Mouse (Mus musculus) limb, embryonic 15.5 days (tissue): ENCODE data around the gene Ewsr1. TPM values are rescaled to one million over a fixed set of nuclear protein-coding genes. Genes with fewer than 3 reads are reported as not detected.

Experiments
- ATAC-seq: fragments of 200-750 bp; cut with Nextera tagmentation; 2 replicates; pipeline ENCODE4 v1.8.0; 2017; ENCODE audit warnings: low read depth, moderate TSS enrichment; ENCODE audit not compliant: insufficient number of reproducible peaks, low FRiP score, low TSS enrichment
- H3K27ac ChIP-seq: fragments of 300-500 bp; sonication (generic); 2 replicates; pipeline ENCODE4 v1.5.1; 2015; ENCODE audit warnings: moderate library complexity, mild to moderate bottlenecking, inconsistent platforms
- H3K27me3 ChIP-seq: fragments of 300-500 bp; sonication (generic); 2 replicates; pipeline ENCODE4 v1.6.1; 2015; ENCODE audit warnings: inconsistent platforms
- H3K36me3 ChIP-seq: fragments of 300-500 bp; sonication (generic); 2 replicates; pipeline ENCODE4 v1.6.1; 2015; ENCODE audit warnings: inconsistent platforms
- H3K4me1 ChIP-seq: fragments of 300-500 bp; sonication (generic); 2 replicates; pipeline ENCODE4 v1.6.1; 2015; ENCODE audit warnings: inconsistent platforms
- H3K4me2 ChIP-seq: fragments of 300-500 bp; sonication (generic); 2 replicates; pipeline ENCODE4 v1.6.1; 2015; ENCODE audit warnings: mild to moderate bottlenecking, inconsistent platforms
- H3K4me3 ChIP-seq: fragments of 300-500 bp; sonication (generic); 2 replicates; pipeline ENCODE4 v1.5.1; 2015; ENCODE audit warnings: mild to moderate bottlenecking, inconsistent platforms
- H3K9ac ChIP-seq: fragments of 300-500 bp; sonication (generic); 2 replicates; pipeline ENCODE4 v1.6.1; 2015; ENCODE audit warnings: inconsistent platforms
- H3K9me3 ChIP-seq: fragments of 300-500 bp; sonication (generic); 2 replicates; pipeline ENCODE4 v1.6.1; 2016; ENCODE audit warnings: inconsistent platforms
- WGBS: fragments of 180-500 bp; shearing (Covaris S2); methylation state at CpG from one replicate; pipeline ENCODE4 v1.1.7; 2015; 5-methylcytosine and 5-hydroxymethylcytosine counted together
- polyA plus RNA-seq: library from polyadenylated mRNA; unstranded; fragments of >200 nt; fragmentation: Nextera tagmentation; extraction: Ambion mirVana; gene quantifications from 2 replicates; pipeline ENCODE4 v1.2.1, GENCODE M21; 2015

The Ewsr1 gene
- polyA plus RNA-seq, 1 experiment from 2014 or later = 655 TPM

- Histone ChIP-seq H3K9me3 (no peaks in the 10 kb centered on the region), H3K9ac (no peak overlapping the region), H3K4me3 (no peak overlapping the region), H3K27ac (no peak overlapping the region), H3K4me1 (peaks cover 6% of the 10 kb centered on the region), H3K4me2 (no peak overlapping the region), H3K27me3 (no peaks in the 10 kb centered on the region), H3K36me3 (no peaks in the 10 kb centered on the region)
- ATAC-seq = no peak
- WGBS = 24% methylated on average over 13 of the region's 13 CpGs
Observed at GRCm38 (mm10) chr11:5114931-5115581, 16.0 kb upstream of the Ewsr1 start.

- no peaks in the 10 kb centered on the region for H3K9me3 ChIP-seq
- H3K27ac ChIP-seq = no peak overlapping the region
- 74% methylated on average over 7 of the region's 7 CpGs for WGBS
- H3K4me2 ChIP-seq = no peak overlapping the region
- peaks cover 8% of the 10 kb centered on the region for H3K4me1 ChIP-seq
- ATAC-seq = no peak
- no peak overlapping the region for H3K9ac ChIP-seq
- no peak overlapping the region for H3K4me3 ChIP-seq
- H3K27me3 ChIP-seq = no peaks in the 10 kb centered on the region
- no peaks in the 10 kb centered on the region for H3K36me3 ChIP-seq
Observed at GRCm38 (mm10) chr11:5113645-5114044, 14.6 kb upstream of the Ewsr1 start.

- no peak overlapping the region for H3K9ac ChIP-seq
- H3K9me3 ChIP-seq = no peaks in the 10 kb centered on the region
- H3K4me2 ChIP-seq = no peak overlapping the region
- H3K27me3 ChIP-seq = no peaks in the 10 kb centered on the region
- no peak overlapping the region for H3K4me3 ChIP-seq
- peaks cover 2% of the 10 kb centered on the region; the same call in 1 of the 2 replicates for H3K4me1 ChIP-seq
- peaks cover 16% of the 10 kb centered on the region for H3K36me3 ChIP-seq
- ATAC-seq = no peak
- WGBS = 58% methylated on average over 8 of the region's 8 CpGs
- no peak overlapping the region for H3K27ac ChIP-seq
Observed at GRCm38 (mm10) chr11:5109441-5109840, 10.4 kb upstream of the Ewsr1 start.

- 95% methylated on average over 4 of the region's 4 CpGs for WGBS
- Histone ChIP-seq H3K4me2 (no peak overlapping the region), H3K9ac (no peak overlapping the region), H3K4me3 (no peak overlapping the region), H3K27ac (no peak overlapping the region), H3K4me1 (peaks cover 19% of the 10 kb centered on the region), H3K36me3 (peaks cover 31% of the 10 kb centered on the region), H3K9me3 (no peaks in the 10 kb centered on the region), H3K27me3 (no peaks in the 10 kb centered on the region)
- no peak for ATAC-seq
Observed at GRCm38 (mm10) chr11:5103986-5104509, 5.0 kb upstream of the Ewsr1 start.

- peaks cover 31% of the 10 kb centered on the region for H3K36me3 ChIP-seq
- no peaks in the 10 kb centered on the region for H3K27me3 ChIP-seq
- no peak overlapping the region for H3K27ac ChIP-seq
- H3K4me2 ChIP-seq = no peak overlapping the region
- no peak overlapping the region for H3K4me3 ChIP-seq
- 88% methylated on average over 7 of the region's 7 CpGs for WGBS
- H3K9me3 ChIP-seq = no peaks in the 10 kb centered on the region
- peaks cover 19% of the 10 kb centered on the region for H3K4me1 ChIP-seq
- ATAC-seq = no peak
- no peak overlapping the region for H3K9ac ChIP-seq
Observed at GRCm38 (mm10) chr11:5102384-5102783, 3.3 kb upstream of the Ewsr1 start.

GRCm38 (mm10) chr11:5101641-5102040 lies 2.6 kb upstream of the Ewsr1 start:
- H3K27ac ChIP-seq = no peak overlapping the region
- peaks cover 24% of the 10 kb centered on the region for H3K4me1 ChIP-seq
- 64% methylated on average over 6 of the region's 6 CpGs for WGBS
- no peak overlapping the region for H3K4me2 ChIP-seq
- no peak overlapping the region for H3K9ac ChIP-seq
- H3K36me3 ChIP-seq = peaks cover 31% of the 10 kb centered on the region
- H3K27me3 ChIP-seq = no peaks in the 10 kb centered on the region
- H3K4me3 ChIP-seq = no peak overlapping the region
- H3K9me3 ChIP-seq = no peaks in the 10 kb centered on the region
- no peak for ATAC-seq

GRCm38 (mm10) chr11:5100801-5101200 lies 1.7 kb upstream of the Ewsr1 start:
- Histone ChIP-seq H3K27ac (peak overlapping the region; percentile 99; the same call in 1 of the 2 replicates), H3K4me3 (peak overlapping the region; percentile 98), H3K36me3 (peaks cover 28% of the 10 kb centered on the region), H3K4me2 (peak overlapping the region; percentile 83), H3K9ac (no peak overlapping the region), H3K27me3 (no peaks in the 10 kb centered on the region), H3K4me1 (peaks cover 30% of the 10 kb centered on the region), H3K9me3 (no peaks in the 10 kb centered on the region)
- WGBS = 39% methylated on average over 5 of the region's 5 CpGs
- ATAC-seq = no peak

- H3K9ac ChIP-seq = peak overlapping the region; percentile 99
- H3K27ac ChIP-seq = peak overlapping the region; percentile 99
Observed at GRCm38 (mm10) chr11:5100283-5100682, 1.2 kb upstream of the Ewsr1 start.

GRCm38 (mm10) chr11:5099576-5100183 lies 614 bp upstream of the Ewsr1 start:
- under 1% methylated on average over 29 of the region's 31 CpGs for WGBS
- Histone ChIP-seq H3K27ac (peak overlapping the region; percentile 99), H3K4me1 (peaks cover 31% of the 10 kb centered on the region), H3K4me2 (peak overlapping the region; percentile 83), H3K27me3 (no peaks in the 10 kb centered on the region), H3K4me3 (peak overlapping the region; percentile 98), H3K36me3 (peaks cover 17% of the 10 kb centered on the region), H3K9ac (peak overlapping the region; percentile 99), H3K9me3 (no peaks in the 10 kb centered on the region)
- peak; percentile 80 for ATAC-seq

More at GRCm38 (mm10) chr11:5100283-5100682, 1.2 kb upstream of the Ewsr1 start:
- no peaks in the 10 kb centered on the region for H3K9me3 ChIP-seq
- H3K27me3 ChIP-seq = no peaks in the 10 kb centered on the region
- ATAC-seq = no peak
- H3K4me3 ChIP-seq = peak overlapping the region; percentile 98
- WGBS = 3% methylated on average over 7 of the region's 7 CpGs
- H3K36me3 ChIP-seq = peaks cover 23% of the 10 kb centered on the region
- peaks cover 31% of the 10 kb centered on the region for H3K4me1 ChIP-seq
- peak overlapping the region; percentile 83 for H3K4me2 ChIP-seq

GRCm38 (mm10) chr11:5098035-5098735 lies 881 bp downstream of the Ewsr1 start:
- H3K36me3 ChIP-seq = peaks cover 2% of the 10 kb centered on the region; the same call in 1 of the 2 replicates
- H3K9me3 ChIP-seq = no peaks in the 10 kb centered on the region
- no peak for ATAC-seq
- peaks cover 31% of the 10 kb centered on the region for H3K4me1 ChIP-seq
- peak overlapping the region; percentile 99 for H3K9ac ChIP-seq
- H3K4me2 ChIP-seq = peak overlapping the region; percentile 63
- H3K27me3 ChIP-seq = no peaks in the 10 kb centered on the region
- H3K4me3 ChIP-seq = peak overlapping the region; percentile 98
- H3K27ac ChIP-seq = peak overlapping the region; percentile 99
- WGBS = under 1% methylated on average over 44 of the region's 44 CpGs

GRCm38 (mm10) chr11:5096480-5097020 lies 2.5 kb downstream of the Ewsr1 start:
- Histone ChIP-seq H3K4me1 (peaks cover 26% of the 10 kb centered on the region), H3K4me2 (peak overlapping the region; percentile 63), H3K9me3 (no peaks in the 10 kb centered on the region), H3K9ac (no peak overlapping the region), H3K27me3 (no peaks in the 10 kb centered on the region), H3K27ac (no peak overlapping the region), H3K36me3 (peaks cover 7% of the 10 kb centered on the region), H3K4me3 (peak overlapping the region; percentile 98; the same call in 1 of the 2 replicates)
- WGBS = 58% methylated on average over 8 of the region's 8 CpGs
- ATAC-seq = no peak
